ENCODE assay signal across 8 mouse cellular contexts in the genomic region with DNA sequence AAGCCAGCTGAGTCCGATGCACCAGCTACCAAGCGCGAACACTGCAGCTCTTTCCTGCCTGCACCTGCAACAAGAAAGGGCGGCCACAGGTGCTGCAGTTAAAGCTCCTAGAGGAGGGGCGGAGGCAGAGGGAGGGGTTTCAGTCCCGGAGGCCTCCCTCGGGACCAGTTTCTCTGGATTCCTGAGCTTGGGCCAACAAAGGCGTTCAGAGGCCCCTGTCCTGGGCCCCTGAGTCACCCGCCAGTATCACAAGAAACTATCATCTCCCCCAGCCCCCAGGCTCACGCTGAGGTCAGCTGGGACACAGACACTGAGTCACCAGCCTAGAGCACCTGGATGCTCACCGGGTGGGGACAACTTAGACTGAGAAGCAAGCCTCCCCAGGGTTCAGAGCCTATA. TPM values are rescaled to one million over a fixed set of nuclear protein-coding genes. Genes with fewer than 3 reads are reported as not detected.
DNase-seq lines count a peak whose midpoint lies in the region; ATAC-seq lines count a peak whose summit lies in the region.

Cldn4 (minus strand) TSS at position 78 of the 399 bp plus-strand sequence.

- no peak within 1 kb of the TSS for H3K9ac ChIP-seq in neural tube, embryonic 12.5 days

- peaks cover 5% of the 10 kb centered on the region; the same call in 1 of the 2 replicates for H3K4me1 ChIP-seq in neural tube, embryonic 12.5 days

- no peaks in the 10 kb centered on the region for H3K9me3 ChIP-seq in neural tube, embryonic 12.5 days

- ATAC-seq in neural tube, embryonic 12.5 days (ENCODE audit: low FRiP score, low read depth): no peak

- DNase-seq in embryo, embryonic 10 days (ENCODE audit: low spot score): peak; percentile 47
- DNase-seq in embryo, embryonic 9.5 days (ENCODE audit: extremely low spot score): no peak
- peak; percentile 46 for DNase-seq in embryo, embryonic 10.5 days (ENCODE audit: low spot score)
- peak; percentile 31 to 45 for DNase-seq in kidney, postnatal 36 days
- no peak for DNase-seq in spleen, adult 12 weeks (ENCODE audit: low spot score)
- no peak for DNase-seq in layer of hippocampus, adult 8-10 months (ENCODE audit: low spot score in 2 of 2)
- DNase-seq in layer of hippocampus, adult 18-20 months (ENCODE audit: low spot score in 2 of 2): no peak

- H3K27ac ChIP-seq in neural tube, embryonic 12.5 days: no peak within 1 kb of the TSS

- no peaks in the 10 kb centered on the region for H3K36me3 ChIP-seq in neural tube, embryonic 12.5 days

- H3K4me2 ChIP-seq in neural tube, embryonic 12.5 days (replicated peaks): peak within 1 kb of the TSS; percentile 36

- peaks cover 37% of the 10 kb centered on the region for H3K27me3 ChIP-seq in neural tube, embryonic 12.5 days (replicated peaks)

- H3K4me3 ChIP-seq in neural tube, embryonic 12.5 days: 0 out of 2 replicates have a peak within 1 kb of the TSS, but pooled peaks have one; percentile 1

- WGBS in neural tube, embryonic 12.5 days: 8% methylated on average over 11 of the region's 11 CpGs

RNA-seq across cellular contexts. Expression of gene Cldn4, which starts in this region (rescaled TPM):
- polyA plus RNA-seq in neural tube, embryonic 12.5 days (2016; fragmentation: Nextera tagmentation; extraction: Ambion mirVana): 2.0 and 2.1 TPM in 2 replicates
- total RNA-seq in layer of hippocampus, adult 8-10 months (2022): not detected
- total RNA-seq in layer of hippocampus, adult 18-20 months (2021): not detected

Comparison
In these comparisons a context has a peak if more than half of its experiments do, and no peak if none do; other contexts are left out.
1. DNase-seq: peak in embryo, embryonic 10 days (single experiment), embryo, embryonic 10.5 days (single experiment) and kidney, postnatal 36 days (2 of 2); none in embryo, embryonic 9.5 days (single experiment), spleen, adult 12 weeks (single experiment), layer of hippocampus, adult 8-10 months (0 of 2) and layer of hippocampus, adult 18-20 months (0 of 2).